Mouse (Mus musculus) ES-Bruce4 (cell line): ENCODE measurements around the gene Slc25a19. TPM values are rescaled to one million over a fixed set of nuclear protein-coding genes. Genes with fewer than 3 reads are reported as not detected.

Source experiments
- H3K27ac ChIP-seq: 2 replicates; pipeline ENCODE4 v1.5.1; 2012; ENCODE audit warnings: low read length, inconsistent platforms; ENCODE audit not compliant: insufficient read depth
- H3K27me3 ChIP-seq: 2 replicates; pipeline ENCODE4 v1.6.1; 2012; ENCODE audit warnings: mild to moderate bottlenecking, low read length, inconsistent platforms; ENCODE audit not compliant: control insufficient read depth, poor library complexity, insufficient read depth, severe bottlenecking
- H3K36me3 ChIP-seq: 2 replicates; pipeline ENCODE4 v1.6.1; 2012; ENCODE audit warnings: inconsistent platforms, mild to moderate bottlenecking, low read length, moderate library complexity; ENCODE audit not compliant: control insufficient read depth, poor library complexity, insufficient read depth, severe bottlenecking
- H3K4me1 ChIP-seq: one replicate; pipeline ENCODE4 v1.8.1; 2011; ENCODE audit warnings: low read length; ENCODE audit not compliant: control insufficient read depth, insufficient read depth
- H3K4me3 ChIP-seq: 2 replicates; pipeline ENCODE4 v1.5.1; 2011; ENCODE audit warnings: low read depth, mild to moderate bottlenecking, low read length
- H3K9ac ChIP-seq: 2 replicates; pipeline ENCODE4 v1.6.1; 2012; ENCODE audit warnings: low read depth, mild to moderate bottlenecking, inconsistent platforms; ENCODE audit not compliant: poor library complexity, severe bottlenecking
- H3K9me3 ChIP-seq: replicated peaks from 2 replicates; pipeline ENCODE4 v1.6.1; 2012; ENCODE audit warnings: mild to moderate bottlenecking, low read length, inconsistent platforms; ENCODE audit not compliant: control insufficient read depth, poor library complexity, insufficient read depth, severe bottlenecking
- CTCF ChIP-seq: IDR thresholded peaks from one replicate; pipeline ENCODE4 v1.8.1; 2011; ENCODE audit warnings: low read depth, low read length
- EP300 ChIP-seq: IDR thresholded peaks from 2 replicates; pipeline ENCODE4 v1.6.1; 2011; ENCODE audit warnings: low read depth, low read length; ENCODE audit not compliant: insufficient read depth
- POLR2A ChIP-seq: IDR thresholded peaks from one replicate; pipeline ENCODE4 v1.8.1; 2011; ENCODE audit warnings: low read length; ENCODE audit not compliant: insufficient read depth
- polyA plus RNA-seq: library from polyadenylated mRNA; stranded (reverse); fragments of >200 nt; gene quantifications from 2 replicates; pipeline ENCODE4 v1.2.4, GENCODE M21; 2011; ENCODE audit warnings: low read depth; ENCODE audit not compliant: missing spikeins, insufficient read depth, insufficient read length

Gene Slc25a19
- polyA plus RNA-seq, 1 experiment = 34.7 TPM

- H3K27ac ChIP-seq = no peak overlapping the region
- H3K36me3 ChIP-seq = peaks cover 9% of the 10 kb centered on the region
These were observed 9.2 kb downstream of the Slc25a19 start for GRCm38 (mm10) chr11:115618732-115619516.

DNA sequence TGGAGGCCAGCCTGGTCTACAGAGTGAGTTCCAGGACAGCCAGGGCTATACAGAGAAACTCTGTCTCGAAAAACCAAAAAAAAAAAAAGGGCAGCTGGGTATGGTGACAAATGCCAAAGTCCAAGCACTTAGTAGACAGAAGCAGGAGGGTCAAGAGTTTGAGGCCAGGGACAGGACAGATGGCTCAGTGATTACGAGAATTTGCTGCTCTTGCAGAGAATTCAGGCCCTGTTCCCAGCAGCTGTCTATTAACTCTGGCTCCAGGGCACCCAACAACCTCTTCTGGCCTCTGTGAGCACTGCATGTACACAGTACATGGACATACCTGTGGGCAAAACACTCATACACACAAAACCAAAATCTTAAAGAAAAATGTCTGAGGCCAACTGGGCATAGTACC lies 10.1 kb downstream of the Slc25a19 start:
- H3K4me1 ChIP-seq = peaks cover 5% of the 10 kb centered on the region
- H3K27ac ChIP-seq = no peak overlapping the region
- H3K27me3 ChIP-seq = no peaks in the 10 kb centered on the region
- peak overlapping the region; percentile 31; the same call in 1 of the 2 replicates for H3K9ac ChIP-seq
- H3K4me3 ChIP-seq = no peak overlapping the region
- H3K36me3 ChIP-seq = peaks cover 9% of the 10 kb centered on the region
- H3K9me3 ChIP-seq = no peaks in the 10 kb centered on the region
- TF ChIP-seq CTCF = no peak
- no peak for TF ChIP-seq POLR2A
- no peak for TF ChIP-seq EP300

More at GRCm38 (mm10) chr11:115618732-115619516, 9.2 kb downstream of the Slc25a19 start:
- no peak overlapping the region for H3K9ac ChIP-seq
- no peaks in the 10 kb centered on the region for H3K9me3 ChIP-seq
- H3K4me1 ChIP-seq = peaks cover 5% of the 10 kb centered on the region
- no peak overlapping the region for H3K4me3 ChIP-seq
- H3K27me3 ChIP-seq = no peaks in the 10 kb centered on the region
- TF ChIP-seq CTCF (no peak), EP300 (no peak), POLR2A (no peak)

DNA sequence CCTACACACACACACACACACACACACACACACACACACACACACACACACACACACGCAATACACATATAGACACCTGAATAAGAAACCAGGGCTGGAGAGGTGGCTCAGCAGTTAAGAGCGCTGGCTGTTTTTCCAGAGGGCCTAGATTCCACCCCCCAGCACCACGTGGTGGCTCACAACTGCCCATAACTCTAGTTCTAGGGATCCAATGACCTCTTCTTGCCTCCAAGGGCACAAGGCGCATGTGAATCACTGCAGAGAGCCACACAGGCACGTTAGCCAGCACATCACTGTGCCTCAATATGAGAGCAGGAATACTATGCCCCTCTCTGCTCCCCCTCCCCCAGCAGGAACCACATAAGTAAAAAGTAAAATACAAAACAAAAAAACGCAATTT lies 11.2 kb downstream of the Slc25a19 start:
- H3K9me3 ChIP-seq = no peaks in the 10 kb centered on the region
- no peaks in the 10 kb centered on the region for H3K27me3 ChIP-seq
- peak overlapping the region; percentile 17 for H3K4me3 ChIP-seq
- no peak for TF ChIP-seq EP300
- TF ChIP-seq CTCF = no peak
- no peak for TF ChIP-seq POLR2A
- no peaks in the 10 kb centered on the region for H3K36me3 ChIP-seq
- peak overlapping the region; percentile 70 for H3K27ac ChIP-seq
- peak overlapping the region; percentile 31 for H3K9ac ChIP-seq
- H3K4me1 ChIP-seq = peaks cover 5% of the 10 kb centered on the region

- Histone ChIP-seq H3K27ac (peak overlapping the region; percentile 70), H3K4me3 (no peak overlapping the region)
These were observed 11.7 kb downstream of the Slc25a19 start for GRCm38 (mm10) chr11:115616371-115616770.

GRCm38 (mm10) chr11:115615875-115616274 lies 12.2 kb downstream of the Slc25a19 start:
- Histone ChIP-seq H3K27ac (peak overlapping the region; percentile 86), H3K9ac (peak overlapping the region; percentile 62), H3K4me1 (peaks cover 5% of the 10 kb centered on the region), H3K36me3 (0 out of 2 replicates have a peak, but pooled peaks cover 5% of the 10 kb centered on the region), H3K4me3 (peak overlapping the region; percentile 18), H3K27me3 (no peaks in the 10 kb centered on the region), H3K9me3 (no peaks in the 10 kb centered on the region)
- TF ChIP-seq EP300 = 0 out of 2 replicates have a peak, but pooled peaks have one; percentile 16
- no peak for TF ChIP-seq POLR2A
- TF ChIP-seq CTCF = no peak

More at GRCm38 (mm10) chr11:115616371-115616770, 11.7 kb downstream of the Slc25a19 start:
- H3K9me3 ChIP-seq = no peaks in the 10 kb centered on the region
- 0 out of 2 replicates have a peak, but pooled peaks cover under 1% of the 10 kb centered on the region for H3K36me3 ChIP-seq
- peaks cover 5% of the 10 kb centered on the region for H3K4me1 ChIP-seq
- peak overlapping the region; percentile 31 for H3K9ac ChIP-seq
- no peaks in the 10 kb centered on the region for H3K27me3 ChIP-seq
- TF ChIP-seq CTCF = no peak
- TF ChIP-seq EP300 = no peak
- no peak for TF ChIP-seq POLR2A
